Mouse (Mus musculus) heart, adult 18-20 months (tissue): ENCODE measurements around the gene Slc7a1. TPM values are rescaled to one million over a fixed set of nuclear protein-coding genes. Genes with fewer than 3 reads are reported as not detected.

Experiments
- DNase-seq, 2 experiments: peaks; one replicate each; pipeline ENCODE4 v3.0.0; 2021 to 2022; ENCODE audit warnings: mixed read lengths in 1 of 2
- total RNA-seq, 2 experiments: library from RNA; stranded (reverse); gene quantifications; 2 replicates each; pipeline ENCODE4 v1.2.3; 2021

Slc7a1 gene
- total RNA-seq, 2 experiments from 2014 or later = 11.8 to 13.5 TPM

- no peak for DNase-seq
Observed at GRCm38 (mm10) chr5:148392831-148393230, 6.9 kb downstream of the Slc7a1 start.

GRCm38 (mm10) chr5:148389007-148389970 is 10.4 kb downstream of the Slc7a1 start:
- no peak for DNase-seq

GRCm38 (mm10) chr5:148388251-148389006 is 11.3 kb downstream of the Slc7a1 start:
- DNase-seq = peak in 1 of 2 experiments; percentile 52

- DNase-seq = no peak
Observed at GRCm38 (mm10) chr5:148387820-148388219, 11.9 kb downstream of the Slc7a1 start.

- no peak for DNase-seq
Observed at GRCm38 (mm10) chr5:148386471-148386870, 13.2 kb downstream of the Slc7a1 start.

GRCm38 (mm10) chr5:148384501-148385055 is 15.1 kb downstream of the Slc7a1 start:
- DNase-seq = no peak

GRCm38 (mm10) chr5:148383841-148384500 is 15.7 kb downstream of the Slc7a1 start:
- no peak for DNase-seq

- no peak for DNase-seq
Observed at GRCm38 (mm10) chr5:148381083-148381482, 18.6 kb downstream of the Slc7a1 start.

- DNase-seq = no peak
Observed at GRCm38 (mm10) chr5:148380246-148380504, 19.5 kb downstream of the Slc7a1 start.

GRCm38 (mm10) chr5:148379455-148380245 is 20.1 kb downstream of the Slc7a1 start:
- peak in 1 of 2 experiments; percentile 41 for DNase-seq

- DNase-seq = no peak
Observed at GRCm38 (mm10) chr5:148378707-148379106, 21.0 kb downstream of the Slc7a1 start.

- DNase-seq = no peak
Observed at GRCm38 (mm10) chr5:148378232-148378508, 21.5 kb downstream of the Slc7a1 start.

- no peak for DNase-seq
Observed at GRCm38 (mm10) chr5:148377439-148378231, 22.1 kb downstream of the Slc7a1 start.

- no peak for DNase-seq
Observed at GRCm38 (mm10) chr5:148376358-148376757, 23.3 kb downstream of the Slc7a1 start.

GRCm38 (mm10) chr5:148375480-148375879 is 24.2 kb downstream of the Slc7a1 start:
- no peak for DNase-seq

- no peak for DNase-seq
Observed at GRCm38 (mm10) chr5:148373092-148373685, 26.5 kb downstream of the Slc7a1 start.

GRCm38 (mm10) chr5:148372005-148372917 is 27.4 kb downstream of the Slc7a1 start:
- no peak for DNase-seq

GRCm38 (mm10) chr5:148371375-148371774 is 28.3 kb downstream of the Slc7a1 start:
- DNase-seq = no peak

GRCm38 (mm10) chr5:148370624-148371023 is 29.1 kb downstream of the Slc7a1 start:
- DNase-seq = no peak
